Mouse (Mus musculus): Measurements from ENCODE around the gene Ptprcap.
A peak's percentile ranks its signal among the peaks of the same experiment; 100 is the strongest.
"Not testable (repeated sequence)": the region's sequence is repeated elsewhere in the genome, so short reads cannot be mapped to it uniquely, and the experiment has no call there.

The Ptprcap gene

DNA sequence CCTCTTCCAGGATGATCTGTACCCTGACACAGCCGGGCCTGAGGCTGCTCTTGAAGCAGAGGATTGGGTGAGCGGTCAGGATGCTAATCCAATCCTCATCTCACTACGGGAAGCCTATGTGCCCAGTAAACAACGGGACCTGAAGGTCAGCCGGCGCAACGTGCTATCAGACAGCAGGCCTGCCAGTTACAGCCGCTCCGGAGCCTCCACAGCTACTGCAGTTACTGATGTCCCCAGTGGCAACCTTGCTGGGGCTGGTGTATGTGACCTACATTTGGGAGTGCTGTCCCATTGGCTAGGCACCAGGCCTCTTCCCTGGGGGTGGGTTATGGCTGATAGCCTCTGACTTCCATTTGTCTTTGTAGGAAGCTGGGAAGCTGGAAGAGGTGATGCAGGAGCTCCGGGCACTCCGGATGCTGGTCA, at the start of gene Ptprcap:
Ptprcap (plus strand) TSS at position 373 of the 423 bp plus-strand sequence.
- no peak for DNase-seq (ENCODE audit: low spot score)

DNA sequence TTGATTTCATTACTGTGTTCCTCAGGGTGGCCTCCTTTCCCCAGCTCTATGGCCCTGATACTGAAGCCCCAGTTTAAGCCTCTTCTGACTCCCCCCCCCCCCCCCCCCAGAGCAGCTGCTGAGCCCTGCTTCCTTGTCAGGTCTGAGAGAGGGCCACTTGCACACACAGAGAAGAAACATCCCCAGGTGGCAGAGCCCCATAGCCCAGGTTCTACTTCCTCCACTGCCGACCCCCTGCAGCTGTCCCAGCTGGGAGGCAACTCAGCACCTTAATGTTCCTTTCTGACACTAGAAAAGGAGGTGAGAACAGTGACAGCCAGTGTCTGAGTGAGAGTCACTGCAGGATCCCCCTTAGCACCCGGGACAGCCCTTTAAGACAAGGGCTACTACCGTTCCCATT, 49.6 kb upstream of the Ptprcap start:
- no peak for DNase-seq (ENCODE audit: low spot score)

DNA sequence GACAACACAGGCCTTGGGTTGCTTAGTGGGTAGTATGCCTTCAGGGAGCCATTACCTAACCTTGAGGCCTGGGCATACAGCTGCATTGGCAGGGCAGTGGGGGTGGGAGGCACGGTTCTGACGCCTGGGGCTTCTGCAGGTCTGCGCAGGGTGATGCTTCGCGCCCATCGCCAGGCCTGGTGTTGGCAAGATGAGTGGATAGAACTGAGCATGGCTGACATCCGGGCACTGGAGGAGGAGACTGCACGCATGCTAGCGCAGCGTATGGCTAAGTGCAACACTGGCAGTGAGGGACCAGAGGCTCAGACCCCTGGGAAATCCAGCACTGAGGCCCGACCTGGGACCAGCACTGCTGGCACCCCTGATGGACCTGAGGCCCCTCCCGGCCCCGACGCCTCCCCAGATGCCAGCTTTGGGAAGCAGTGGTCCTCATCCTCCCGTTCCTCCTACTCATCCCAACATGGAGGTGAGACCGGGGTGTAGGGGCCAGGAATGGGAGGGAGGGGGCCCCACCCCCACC, 48.7 kb upstream of the Ptprcap start:
- DNase-seq (ENCODE audit: low spot score): peak; percentile 41

DNA sequence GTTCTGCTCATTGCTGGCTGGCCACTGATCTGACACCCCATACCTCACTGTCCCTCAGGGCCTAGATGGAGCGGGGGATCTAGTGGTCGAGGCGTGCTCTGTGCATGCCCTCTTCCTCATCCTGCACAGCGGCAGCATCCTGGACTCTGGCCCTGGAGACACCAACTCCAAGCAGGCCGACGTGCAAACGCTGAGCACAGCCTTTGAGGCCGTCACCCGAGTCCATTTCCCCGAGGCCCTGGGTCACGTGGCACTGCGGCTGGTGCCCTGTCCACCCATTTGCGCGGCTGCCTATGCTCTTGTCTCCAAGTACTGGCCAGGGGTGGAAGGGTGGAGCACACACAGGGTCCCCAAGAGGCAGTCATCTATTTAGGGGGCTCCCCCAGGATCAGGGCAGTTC, 46.8 kb upstream of the Ptprcap start:
- no peak for DNase-seq (ENCODE audit: low spot score)

DNA sequence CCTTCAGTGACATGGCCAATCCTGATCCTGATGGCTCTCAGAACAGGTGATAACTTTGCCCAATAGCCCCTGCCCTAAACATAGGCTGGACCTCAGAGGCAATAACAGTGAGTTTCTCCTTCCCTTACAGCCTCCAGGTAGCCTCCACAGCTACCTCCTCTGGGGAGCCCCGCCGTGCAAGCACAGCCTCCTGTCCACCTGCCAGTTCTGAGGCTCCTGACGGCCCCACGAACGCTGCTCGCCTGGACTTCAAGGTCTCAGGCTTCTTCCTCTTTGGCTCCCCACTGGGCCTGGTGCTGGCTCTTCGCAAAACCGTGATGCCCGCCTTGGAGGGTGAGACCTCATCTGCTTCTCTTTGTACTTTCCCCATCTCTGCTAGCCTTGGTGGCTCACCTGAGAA, 44.9 kb upstream of the Ptprcap start:
- DNase-seq (ENCODE audit: low spot score): no peak

DNA sequence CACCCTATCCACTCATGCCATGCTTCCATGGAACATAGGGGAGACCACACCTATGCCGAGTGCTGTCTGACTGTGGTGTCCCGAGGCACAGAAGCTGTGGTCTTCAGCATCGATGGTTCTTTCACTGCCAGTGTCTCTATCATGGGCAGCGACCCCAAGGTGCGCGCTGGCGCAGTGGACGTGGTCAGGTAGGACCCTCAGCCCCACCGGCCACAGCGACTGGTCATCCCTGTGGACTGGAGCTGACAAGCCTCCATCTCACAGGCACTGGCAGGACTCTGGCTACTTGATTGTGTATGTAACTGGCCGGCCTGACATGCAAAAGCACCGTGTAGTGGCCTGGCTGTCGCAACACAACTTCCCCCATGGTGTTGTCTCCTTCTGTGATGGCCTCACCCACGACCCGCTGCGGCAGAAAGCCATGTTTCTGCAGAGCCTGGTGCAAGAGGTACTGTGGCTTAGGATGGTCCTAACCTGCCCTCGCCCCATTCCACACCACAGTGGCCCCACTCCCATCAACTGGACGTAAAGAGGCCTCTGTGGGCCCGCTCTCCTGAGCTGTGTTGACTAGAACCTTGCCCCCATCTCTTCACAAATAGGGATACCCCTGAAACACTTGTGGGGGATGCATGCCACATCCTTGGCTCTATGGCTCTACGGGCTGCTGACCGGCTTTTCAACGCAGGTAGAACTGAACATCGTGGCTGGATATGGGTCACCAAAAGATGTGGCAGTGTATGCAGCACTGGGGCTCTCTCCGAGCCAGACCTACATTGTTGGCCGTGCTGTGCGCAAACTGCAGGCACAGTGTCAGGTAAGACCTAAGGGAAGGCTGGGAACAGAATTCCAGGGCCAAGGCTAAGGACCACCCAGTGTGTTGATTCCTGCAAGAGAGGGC, 41.1 kb upstream of the Ptprcap start:
- peak; percentile 46 for DNase-seq (ENCODE audit: low spot score)

DNA sequence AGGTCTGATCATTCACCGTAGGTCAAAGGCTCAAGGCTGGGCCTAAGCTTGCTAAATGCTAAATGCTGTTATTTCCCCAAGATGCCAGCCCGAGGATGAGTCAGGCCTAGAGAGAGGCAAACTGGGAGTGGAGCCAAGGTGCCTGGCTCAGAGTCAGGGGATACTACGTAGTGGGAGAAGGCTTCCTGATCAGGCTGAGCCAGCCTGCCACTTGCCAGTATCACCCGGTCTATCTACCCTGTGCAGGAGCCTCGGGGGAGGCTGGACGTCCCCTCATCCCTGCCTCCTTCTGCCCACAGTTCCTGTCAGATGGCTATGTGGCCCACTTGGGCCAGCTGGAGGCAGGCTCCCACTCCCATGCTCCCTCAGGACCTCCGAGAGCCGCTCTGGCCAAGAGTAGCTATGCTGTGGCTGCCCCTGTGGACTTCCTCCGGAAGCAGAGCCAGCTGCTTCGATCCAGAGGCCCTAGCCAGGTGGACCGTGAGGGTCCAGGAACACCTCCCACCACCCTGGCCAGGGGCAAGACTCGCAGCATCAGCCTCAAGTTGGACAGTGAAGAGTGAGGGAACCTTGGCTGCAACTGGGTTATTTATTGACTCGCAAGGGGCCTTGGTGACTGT, 40.1 kb upstream of the Ptprcap start:
- peak; percentile 90 for DNase-seq (ENCODE audit: low spot score)

DNA sequence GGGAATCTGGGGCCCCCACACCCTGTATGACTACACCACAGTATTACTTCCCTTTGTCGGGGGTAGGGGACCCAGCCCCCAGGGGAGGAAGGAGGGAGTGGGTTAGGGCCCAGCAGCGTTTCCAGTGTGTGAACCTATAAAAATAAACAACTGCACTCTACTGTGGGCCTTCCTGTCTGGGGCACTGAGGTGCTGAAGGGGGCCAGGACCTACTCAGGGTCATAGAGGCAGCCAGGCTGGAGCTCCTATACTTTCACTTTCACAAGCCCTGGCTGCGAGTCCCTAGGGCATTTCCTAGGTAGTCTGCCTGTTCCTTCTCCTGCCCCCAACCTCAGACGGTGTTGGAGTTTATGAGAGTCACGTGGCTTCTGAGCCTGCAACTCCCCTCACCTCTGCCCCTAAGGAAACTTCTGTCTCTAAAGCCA, 39.6 kb upstream of the Ptprcap start:
- DNase-seq (ENCODE audit: low spot score): peak; percentile 43

DNA sequence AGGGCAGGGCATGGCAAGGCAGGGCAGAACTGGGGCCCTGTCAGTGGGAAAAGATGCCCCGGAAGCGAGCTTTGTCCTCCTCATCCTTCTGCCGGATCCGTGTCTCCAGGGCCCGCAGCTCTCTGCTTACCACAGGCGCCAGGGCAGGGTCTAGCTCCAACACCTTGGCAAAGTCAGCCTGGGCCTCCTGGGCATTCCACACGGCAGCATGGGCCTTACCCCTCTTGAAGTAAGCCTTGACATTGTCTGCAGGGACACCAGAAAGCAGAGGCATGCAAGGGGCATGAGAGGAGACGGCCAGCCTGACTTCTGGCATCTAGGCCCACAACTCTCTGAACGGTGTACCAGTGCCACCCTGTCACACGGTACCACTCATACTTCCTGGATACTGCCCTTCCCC, 38.9 kb upstream of the Ptprcap start:
- DNase-seq (ENCODE audit: low spot score): peak; percentile 44

DNA sequence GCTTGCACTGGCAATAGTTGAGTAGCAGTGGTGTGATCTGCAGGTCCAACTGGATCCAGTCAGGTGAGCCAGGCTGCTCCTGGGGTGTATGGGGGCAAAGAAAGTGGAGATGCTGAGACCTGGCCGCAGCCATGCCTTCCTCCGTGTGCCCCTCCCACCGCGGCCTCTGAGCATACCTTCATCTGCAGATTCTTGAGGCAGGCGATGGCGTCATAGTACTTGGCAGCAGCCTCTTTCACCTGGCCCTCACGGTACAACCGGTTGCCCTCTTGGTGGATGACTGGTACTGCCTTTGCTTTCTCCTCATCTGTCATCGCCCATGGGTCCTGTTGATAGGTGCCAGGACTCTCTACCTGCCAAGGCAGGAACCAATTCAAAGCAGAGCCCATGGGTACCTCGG, 38.3 kb upstream of the Ptprcap start:
- DNase-seq (ENCODE audit: low spot score): peak; percentile 45

DNA sequence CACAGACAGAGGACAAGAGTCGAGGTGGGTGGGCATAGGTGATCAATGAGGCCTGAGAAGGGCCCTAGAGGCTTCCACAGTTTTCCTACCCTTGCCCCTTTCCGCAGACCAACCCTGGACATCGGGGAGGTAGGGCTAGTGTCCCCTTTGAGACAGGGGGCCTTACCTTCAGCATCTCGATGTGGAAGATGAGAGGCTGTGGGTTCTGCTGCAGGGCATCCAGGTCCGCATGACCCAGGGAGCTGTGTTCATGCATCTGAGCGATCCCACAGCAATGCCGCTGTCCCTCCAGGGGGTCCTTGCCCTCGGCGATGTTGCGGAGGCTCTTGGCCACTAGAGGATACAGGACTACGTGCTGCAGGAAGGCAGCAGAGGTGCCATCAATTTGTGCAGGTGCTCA, 37.6 kb upstream of the Ptprcap start:
- DNase-seq (ENCODE audit: low spot score): no peak

DNA sequence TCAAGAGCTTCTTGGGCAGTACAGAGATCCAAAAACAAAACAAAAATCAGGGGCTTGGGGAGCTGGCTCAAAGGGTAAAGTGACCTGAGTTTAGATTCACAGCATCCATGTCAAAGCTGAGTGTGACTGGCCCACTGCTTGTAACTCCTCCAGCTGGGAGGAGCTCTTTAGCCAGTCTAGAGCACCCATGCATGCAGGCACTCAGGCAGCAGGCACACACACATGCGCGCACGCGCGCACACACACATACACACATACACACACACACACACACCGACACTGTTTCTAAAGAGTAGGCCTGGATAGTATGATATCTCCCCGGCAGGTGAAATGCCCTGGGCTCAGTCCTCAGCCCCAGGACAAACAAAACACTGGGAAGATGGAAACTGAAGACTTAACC, 36.4 kb upstream of the Ptprcap start:
- no peak for DNase-seq (ENCODE audit: low spot score)

DNA sequence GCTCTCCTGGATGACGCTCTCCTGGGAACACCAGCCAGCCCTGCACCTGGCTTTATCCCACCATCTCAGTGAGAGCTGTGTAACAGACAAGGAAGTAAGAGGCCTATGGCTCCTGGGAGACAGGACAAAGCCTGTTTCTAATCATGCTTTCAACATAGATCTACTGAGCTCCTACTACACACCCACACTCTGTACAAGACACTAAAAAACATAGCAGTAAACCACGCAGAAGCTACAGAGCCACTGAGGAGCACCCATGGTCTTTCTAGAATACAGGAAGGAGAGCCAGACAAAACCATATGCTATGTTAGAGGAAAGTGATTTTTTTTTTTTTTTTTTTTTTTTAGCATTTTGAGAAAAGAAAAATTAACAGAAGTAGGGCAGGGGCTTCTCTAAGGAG, 35.1 kb upstream of the Ptprcap start:
- no peak for DNase-seq (ENCODE audit: low spot score)

DNA sequence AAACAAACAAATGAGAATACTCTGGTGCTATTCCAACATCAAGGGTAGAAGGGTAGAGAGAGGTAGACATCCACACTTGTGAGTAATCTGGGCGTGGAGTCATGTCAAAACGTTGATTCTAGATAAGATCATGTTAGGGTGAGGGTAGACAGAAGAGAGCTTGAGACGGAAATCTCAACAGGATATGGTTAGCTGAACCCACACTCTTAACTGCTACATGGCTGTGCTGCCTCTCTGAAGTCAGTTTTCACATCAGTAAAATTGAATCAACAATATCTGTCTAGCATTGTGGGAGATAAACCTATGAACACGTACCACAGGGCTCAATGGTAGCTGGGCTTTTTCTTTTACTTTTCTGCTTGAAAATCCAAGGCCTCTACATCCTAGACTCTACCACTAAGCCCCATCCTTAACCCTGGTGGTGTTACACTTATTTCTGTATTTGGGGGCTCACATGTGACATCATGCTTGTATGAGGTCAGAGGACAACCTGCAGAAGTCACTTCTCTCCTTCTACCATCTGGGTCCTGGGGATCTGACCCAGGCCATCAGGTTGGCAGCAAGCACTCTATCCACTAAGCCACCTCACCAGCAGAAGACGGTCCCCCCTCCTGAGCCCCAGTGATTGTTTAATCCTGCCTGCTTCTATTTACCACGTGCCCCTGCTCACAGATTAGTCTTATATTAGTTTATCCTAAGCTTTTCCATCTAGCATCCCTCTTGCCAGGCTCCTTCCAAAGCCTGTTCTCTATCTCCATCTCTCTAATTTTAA, 33.5 kb upstream of the Ptprcap start:
- DNase-seq (ENCODE audit: low spot score): no peak

DNA sequence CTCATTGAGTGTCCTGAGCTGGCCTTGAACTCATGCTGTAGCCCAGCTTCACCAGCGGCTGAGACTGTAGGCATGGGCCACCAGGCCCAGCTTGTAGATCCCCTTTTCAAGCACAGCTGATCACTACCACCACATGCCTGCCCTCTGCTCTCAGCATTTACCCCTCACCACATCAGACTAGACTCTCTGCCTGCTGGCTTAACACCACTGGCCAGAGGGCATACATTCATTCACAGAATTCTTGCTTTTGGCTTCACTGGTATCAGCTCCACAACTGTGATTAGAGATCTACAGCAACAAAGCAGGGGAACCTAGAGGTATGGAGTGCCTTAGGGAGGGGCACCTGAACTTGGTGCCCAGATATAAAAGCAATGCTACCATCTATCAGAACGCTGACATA, 32.9 kb upstream of the Ptprcap start:
- DNase-seq (ENCODE audit: low spot score): no peak

DNA sequence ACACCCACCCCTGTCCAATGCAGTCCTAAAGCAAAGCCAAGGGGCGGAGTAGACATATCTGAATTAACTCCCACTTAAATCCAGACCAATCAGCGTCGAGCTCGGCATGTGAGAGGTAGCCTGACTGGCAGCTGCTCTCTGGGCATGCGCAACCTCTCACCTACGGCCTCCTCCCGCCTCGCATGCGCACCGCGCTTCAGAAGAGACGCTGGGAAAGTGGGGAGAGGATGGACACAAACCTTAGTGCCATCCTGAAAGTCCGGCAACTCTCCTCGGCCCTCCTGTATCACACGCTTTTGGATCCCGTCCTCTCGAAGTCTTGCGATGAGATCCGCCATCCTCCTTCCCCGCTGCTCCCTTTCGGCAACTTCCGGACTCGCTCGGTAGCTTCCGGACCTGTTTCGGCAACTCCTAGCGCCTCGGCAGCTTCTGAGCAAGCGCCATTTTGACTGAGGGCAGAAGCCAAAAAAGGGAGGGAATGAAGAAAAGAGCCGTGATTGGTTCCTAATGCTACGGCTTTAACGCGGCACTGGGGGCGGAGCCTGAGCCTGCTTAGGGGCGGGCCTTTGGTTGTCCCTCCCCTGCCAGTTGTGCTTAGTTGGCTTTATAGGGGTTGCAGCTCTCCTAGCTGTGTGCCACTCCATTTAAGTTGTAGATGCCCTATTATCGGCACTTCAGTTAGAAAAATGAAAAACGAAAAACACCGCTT, 32.2 kb upstream of the Ptprcap start:
- DNase-seq (ENCODE audit: low spot score): peak; percentile 99

DNA sequence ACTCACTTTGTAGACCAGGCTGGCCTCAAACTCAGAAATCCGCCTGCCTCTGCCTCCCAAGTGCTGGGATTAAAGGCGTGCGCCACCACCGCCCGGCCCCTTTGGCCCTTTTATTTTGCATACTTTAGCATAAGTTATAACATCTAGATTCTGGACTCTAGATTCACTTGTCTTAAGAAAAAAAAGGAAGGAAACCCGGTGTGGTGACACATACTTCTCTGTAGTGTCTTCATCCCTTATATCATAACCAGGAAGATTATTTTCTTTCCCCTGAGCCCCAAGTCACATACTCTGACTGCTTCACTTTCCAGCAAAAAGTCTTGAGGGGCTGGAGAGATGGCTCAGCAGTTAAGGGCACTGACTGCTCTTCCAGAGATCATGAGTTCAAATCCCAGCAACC, 31.5 kb upstream of the Ptprcap start:
- DNase-seq (ENCODE audit: low spot score): not testable (repeated sequence)

DNA sequence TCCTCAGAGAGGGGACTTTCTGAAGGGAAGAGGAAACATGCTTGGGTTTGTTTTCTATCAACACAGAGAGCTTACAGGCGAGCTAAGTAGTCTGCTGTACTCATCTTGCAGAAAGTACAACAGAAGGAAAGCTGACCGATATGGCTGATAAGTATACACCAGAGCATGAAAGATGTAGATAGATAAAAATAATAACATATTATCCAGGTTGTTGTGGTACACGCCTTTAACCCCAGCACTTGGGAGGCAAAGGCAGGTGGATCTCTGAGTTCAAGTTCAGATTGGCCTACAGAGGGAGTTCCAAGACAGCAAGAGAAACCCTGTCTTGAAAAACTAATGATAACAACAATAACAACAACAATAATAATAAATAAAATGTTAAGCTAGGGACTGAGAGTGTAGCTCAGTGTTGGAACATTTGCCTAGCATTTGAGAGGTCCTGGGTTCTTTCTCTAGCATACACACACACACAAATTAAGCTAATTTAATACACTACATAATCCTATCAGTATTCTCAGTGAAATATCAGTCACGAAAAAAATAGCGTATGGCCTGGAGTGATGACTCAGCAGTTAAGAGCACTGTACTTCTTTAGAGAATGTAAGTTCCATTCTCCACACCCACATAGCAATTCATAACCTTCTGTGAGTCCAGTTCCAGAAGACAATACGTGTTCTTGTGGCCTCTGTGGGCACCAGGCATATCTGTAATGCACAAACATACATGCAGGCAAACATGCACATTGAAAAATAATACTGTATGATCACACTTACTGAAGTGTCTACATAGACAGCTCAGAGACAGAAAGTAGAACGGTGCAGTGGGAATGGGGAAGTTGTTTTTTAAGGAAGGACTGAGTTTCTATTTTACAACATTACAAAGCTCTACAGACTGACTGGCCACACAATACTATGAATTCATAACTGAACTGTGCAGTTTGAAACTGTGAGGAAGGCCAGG, 30.7 kb upstream of the Ptprcap start:
- no peak for DNase-seq (ENCODE audit: low spot score)

DNA sequence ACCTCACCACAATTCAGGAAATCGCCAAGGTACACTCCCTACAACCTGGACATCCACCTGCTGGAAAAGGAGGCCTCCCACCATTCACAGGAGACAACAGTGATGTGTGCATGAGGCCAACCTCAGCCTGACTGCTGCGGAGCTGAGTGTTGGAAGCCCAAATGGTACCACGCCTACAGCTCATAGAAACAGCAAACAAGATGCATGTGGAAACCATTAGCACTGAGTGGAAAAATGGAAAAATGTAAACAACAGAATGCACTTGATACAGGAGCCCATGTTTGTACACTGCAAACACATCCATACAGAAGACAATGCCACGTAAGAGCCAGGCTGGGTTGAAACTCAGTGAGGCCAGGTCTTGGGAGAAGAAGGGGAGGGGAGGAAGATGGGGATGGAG, 29.0 kb upstream of the Ptprcap start:
- DNase-seq (ENCODE audit: low spot score): no peak

DNA sequence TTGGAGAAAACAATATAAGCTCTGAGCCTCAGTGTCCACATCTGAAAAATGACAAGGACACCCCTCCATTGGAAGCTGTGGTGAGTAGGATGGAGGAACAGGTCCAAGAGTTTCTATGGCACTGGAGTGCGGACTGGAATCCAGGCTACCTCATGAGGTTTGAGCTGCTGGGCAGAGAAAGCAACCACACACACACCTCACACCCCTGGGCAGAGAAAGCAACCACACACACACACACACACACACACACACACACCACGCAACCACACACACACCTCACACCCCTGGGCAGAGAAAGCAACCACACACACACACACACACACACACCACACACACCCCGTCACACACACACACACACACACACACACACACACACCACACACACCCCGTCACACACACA, 28.1 kb upstream of the Ptprcap start:
- DNase-seq (ENCODE audit: low spot score): not testable (repeated sequence)
